Mouse (Mus musculus) megakaryocyte, adult 5-6 weeks (primary cell): ENCODE results near the gene Plin3. TPM values are rescaled to one million over a fixed set of nuclear protein-coding genes. Genes with fewer than 3 reads are reported as not detected.
A peak's percentile ranks its signal among the peaks of the same experiment; 100 is the strongest.

ENCODE experiments used
- ATAC-seq: 2 replicates; pipeline ENCODE4 v1.8.0; 2016; ENCODE audit warnings: mild to moderate bottlenecking, inconsistent platforms; ENCODE audit not compliant: poor library complexity, severe bottlenecking
- total RNA-seq, 2 experiments: library from RNA; stranded (forward) in 1 of 2; stranded (reverse) in 1 of 2; fragments of 153-499, 151-499 nt in 1 of 2; fragments of 221-1000, 200-1000 nt in 1 of 2; gene quantifications; 2 replicates each; pipeline versions ENCODE4 v1.2.3 to v1.2.4; 2015 to 2017

Gene Plin3
- total RNA-seq (2015) (7.1 and 9.1 TPM in 2 replicates), total RNA-seq (2017) (28.3 and 29.2 TPM in 2 replicates)

GRCm38 (mm10) chr17:56292531-56293222 lies at the start of gene Plin3:
TSS of gene Plin3 (minus strand) at chr17:56292873.
- no peak for ATAC-seq

DNA sequence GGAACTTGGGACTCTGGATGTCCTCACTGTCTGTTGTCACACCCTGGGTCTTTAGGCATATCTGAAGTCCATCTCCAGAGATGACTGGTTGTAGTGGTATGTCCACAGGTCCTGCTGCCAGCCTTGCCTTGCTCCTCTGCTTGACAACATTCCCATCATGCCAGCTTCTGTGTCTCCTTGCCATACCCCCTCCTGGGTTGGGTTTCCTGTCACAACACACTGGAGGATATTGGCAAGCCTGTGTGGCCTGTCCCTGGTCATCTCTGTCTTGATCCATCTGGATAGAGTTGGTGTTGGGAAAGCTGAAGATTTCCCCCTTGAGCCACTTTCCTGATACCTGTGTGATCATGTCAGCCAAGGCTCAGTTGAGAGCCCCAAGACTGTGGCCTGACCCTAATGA lies 48.0 kb upstream of the Plin3 start:
- ATAC-seq = no peak

DNA sequence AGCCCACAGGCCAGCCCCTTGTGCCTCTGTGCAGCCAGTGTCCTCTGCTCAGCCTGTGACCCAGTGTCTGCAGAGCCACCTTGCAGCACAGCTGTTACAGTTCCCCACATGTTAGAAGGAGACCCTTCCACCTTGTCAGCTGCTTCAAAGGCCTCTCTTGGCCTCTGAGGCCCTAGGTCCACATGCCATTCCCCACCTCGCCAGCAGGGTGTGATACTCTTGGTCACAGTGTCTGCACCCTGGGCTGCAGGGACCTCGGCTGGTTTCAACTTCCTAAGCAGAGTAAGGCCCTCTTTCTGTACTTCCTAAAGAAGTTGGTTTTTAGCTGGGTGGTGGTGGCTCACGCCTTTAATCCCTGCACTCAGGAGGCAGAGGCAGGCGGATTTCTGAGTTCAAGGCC lies 46.2 kb upstream of the Plin3 start:
- peak; percentile 66 for ATAC-seq

DNA sequence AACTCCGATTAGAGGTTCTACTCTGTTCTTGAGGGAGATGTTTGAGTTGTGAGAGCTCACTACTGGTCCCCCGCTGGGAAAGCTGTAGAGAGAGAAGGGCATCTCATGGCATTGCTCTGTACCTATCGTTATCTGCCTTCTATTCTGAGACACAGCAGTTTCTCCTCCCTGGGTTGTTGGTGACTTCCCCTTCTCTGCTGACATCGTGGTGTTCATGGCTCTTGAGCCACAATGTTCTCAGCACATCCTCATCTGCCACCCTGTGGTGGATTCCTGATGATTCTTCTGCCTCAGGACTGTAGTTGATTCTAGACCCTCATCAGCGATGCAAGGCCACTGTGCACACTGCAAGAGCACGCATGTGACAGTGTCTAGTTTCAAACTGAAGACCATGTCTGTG lies 45.1 kb upstream of the Plin3 start:
- ATAC-seq = peak; percentile 53

GRCm38 (mm10) chr17:56337190-56337589 lies 44.5 kb upstream of the Plin3 start:
- peak; percentile 51 for ATAC-seq

GRCm38 (mm10) chr17:56332987-56333386 lies 40.3 kb upstream of the Plin3 start:
- no peak for ATAC-seq

- no peak for ATAC-seq
Measured at GRCm38 (mm10) chr17:56331256-56331655, 38.6 kb upstream of the Plin3 start.

DNA sequence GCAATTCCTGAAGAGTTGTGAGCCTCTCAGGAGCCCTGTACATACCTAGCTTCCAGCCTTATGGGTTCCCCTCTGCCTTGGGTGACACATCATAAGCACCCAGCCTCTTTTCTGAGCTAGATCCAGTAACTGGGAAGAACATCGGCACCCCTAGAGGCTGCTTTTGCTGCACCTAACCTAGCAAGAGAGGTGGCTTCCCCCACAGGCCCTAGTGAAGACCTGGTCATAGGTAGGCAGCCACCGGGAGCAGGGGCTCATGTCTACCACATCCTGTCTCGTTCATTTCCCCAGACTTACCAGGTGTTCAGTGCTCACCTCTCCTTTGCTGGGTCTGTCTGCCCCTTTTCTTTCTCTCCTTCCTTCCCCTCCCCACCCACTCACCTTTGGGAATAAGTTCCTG lies 37.7 kb upstream of the Plin3 start:
- ATAC-seq = no peak

- ATAC-seq = no peak
Measured at GRCm38 (mm10) chr17:56329267-56329666, 36.6 kb upstream of the Plin3 start.

- ATAC-seq = no peak
Measured at GRCm38 (mm10) chr17:56326153-56327147, 33.8 kb upstream of the Plin3 start.

DNA sequence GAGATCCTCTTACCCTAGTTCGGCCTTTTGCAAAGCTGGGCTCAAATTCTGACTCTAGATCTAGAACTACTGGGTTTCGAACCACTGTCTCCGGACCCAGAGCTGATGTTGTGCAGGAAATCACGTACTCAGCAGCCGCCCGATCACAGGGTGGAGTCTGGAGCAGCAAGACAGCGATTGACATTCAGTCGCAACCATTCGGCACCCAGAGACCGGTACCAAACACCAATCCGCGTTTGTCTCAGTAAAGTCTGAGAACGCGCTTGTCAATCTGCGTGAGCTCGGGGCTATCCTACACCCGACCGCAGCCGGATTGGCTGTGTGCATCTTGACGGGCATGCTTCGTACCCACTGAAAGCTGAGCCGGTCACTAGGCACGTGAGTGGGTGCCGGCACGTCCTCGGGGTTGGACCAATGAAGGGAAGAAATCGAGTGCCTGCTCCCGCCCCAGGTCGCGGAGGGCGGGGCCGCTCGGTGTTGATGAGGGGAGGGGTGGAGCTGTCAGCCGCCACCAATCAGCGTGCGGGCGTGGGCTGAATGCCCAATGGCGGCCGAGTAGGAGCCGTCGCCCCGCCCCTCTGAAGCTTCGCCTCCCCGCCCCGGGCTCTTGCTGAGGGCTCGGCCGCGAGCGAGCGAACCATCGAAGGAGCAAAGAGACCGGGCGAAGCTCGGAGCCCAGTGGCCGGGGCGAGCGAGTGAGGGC lies 32.9 kb upstream of the Plin3 start, which contains the start of gene Kdm4b:
Gene Kdm4b, plus strand, starts transcription at position 613 of the 703 bp plus-strand sequence.
- peak; percentile 95 for ATAC-seq

DNA sequence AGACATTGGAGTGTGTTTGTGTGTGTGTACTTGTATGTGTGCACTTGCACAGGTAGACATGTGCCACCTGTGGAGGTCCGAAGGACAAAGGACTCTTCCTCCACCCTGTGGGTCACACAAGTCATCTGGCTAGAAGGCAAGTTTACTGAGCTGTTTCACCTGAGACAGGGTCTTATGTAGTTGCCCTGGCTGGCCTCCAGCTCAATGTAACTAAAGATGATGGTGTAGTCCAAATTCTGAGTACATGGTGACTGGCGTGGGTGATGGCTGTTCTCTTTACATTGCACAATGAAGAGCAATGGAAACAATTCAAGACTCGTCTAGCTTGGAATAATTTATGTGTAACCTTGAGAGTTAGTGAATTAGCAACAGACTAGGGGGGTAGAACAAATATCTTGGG lies 31.7 kb upstream of the Plin3 start:
- ATAC-seq = no peak

GRCm38 (mm10) chr17:56309191-56309945 lies 16.7 kb upstream of the Plin3 start:
- ATAC-seq = no peak

- no peak for ATAC-seq
Measured at GRCm38 (mm10) chr17:56308088-56308487, 15.4 kb upstream of the Plin3 start.

DNA sequence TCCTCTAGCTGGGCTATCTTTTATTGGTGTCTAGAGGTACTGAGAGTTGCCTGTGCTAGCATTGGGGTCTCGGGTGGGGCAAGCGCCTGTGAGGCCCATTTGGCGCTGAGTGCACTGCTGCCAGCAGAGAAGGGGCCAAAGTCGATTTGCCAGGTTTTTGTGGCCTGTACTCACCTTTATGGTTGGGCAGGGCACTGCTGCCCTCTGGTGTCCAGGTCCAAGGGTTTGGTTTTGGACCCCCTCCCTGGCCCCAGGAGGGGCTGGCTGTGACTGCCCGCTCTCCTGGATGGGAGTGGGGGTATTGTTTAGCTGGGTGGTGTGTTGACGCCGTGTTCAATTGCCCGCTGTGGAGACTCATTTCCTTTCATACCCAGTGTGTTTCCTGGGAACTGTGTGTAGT lies 13.2 kb upstream of the Plin3 start:
- ATAC-seq = no peak

DNA sequence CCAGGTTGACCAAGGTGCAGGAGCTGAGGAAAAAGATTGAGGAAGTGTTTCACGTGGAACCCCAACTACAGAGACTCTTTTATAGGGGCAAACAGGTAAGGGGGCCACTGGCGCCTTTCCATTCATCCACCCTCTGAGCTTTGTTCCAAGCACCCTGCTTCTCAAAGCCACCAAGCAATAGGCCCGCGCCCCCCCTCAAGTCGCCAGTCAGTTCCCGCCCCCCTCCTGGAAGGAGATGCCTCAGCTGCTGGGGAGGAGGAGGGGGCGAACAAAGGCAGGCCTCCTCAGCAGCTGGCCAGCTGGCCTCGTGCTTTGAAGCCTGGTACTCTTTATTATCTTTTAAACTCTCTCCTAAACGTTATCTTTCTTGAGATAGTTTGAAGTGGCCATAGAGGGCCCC lies 12.5 kb upstream of the Plin3 start:
- ATAC-seq = no peak

DNA sequence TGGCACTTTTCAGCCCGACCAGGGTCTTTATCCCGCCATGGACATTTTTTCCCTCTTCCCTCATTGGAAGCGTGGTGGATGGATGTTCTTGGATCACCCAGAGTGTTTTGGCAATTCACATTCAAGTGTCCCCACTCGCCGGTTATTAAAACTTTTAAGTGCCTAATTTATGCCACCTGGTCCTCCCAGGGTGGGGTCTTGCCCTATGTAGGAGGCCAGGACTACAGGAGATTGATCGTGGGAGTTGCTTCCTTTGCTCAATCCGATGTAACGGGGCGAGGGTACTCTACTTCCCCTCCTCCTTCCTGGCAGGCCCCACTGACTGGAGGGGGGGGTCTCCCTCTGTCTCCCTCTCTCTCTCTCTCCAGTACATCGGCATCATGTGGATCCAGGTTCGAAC lies 12.0 kb upstream of the Plin3 start:
- no peak for ATAC-seq

DNA sequence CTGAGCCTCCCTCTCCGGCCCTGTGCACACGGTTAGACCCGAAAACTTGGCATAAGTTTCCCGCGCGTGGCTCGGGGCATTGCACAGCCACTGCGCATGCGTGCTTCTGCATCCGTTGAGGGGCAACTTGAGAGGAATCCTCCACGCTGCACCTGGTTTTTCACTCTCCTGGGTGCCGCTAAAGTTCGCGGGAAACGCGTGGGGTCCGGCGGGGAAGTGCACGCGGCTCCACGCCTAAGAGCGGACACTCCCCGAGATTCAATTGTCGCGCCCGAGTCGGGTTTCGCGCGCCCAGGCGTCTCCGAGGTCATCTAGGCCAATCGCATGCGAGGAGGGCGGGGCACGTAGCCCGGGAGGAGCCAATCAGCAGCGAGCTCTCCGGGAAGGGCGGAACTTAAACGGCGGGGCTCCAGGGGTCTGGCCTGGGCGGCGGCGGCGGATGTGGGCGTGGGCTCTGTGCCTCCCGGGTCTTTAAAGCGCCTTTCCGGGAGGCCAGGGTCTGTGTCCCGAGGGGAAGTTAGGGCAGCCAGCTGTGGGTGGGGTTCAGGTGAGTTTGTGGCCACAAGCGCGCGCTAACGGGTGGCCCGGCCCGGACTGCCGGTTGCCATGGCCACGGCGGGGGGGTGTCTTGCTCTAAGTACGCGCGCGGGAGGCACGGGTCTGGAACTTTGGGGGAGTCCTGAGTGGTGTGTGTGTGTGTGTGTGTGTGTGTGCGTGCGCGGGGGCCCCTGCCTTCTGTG lies 11.3 kb upstream of the Plin3 start:
- peak; percentile 90 for ATAC-seq

- peak; percentile 69 for ATAC-seq
Measured at GRCm38 (mm10) chr17:56303160-56303846, 10.6 kb upstream of the Plin3 start, which contains the start of gene Uhrf1. TSS of gene Uhrf1 (plus strand) at chr17:56303321.
